Mouse (Mus musculus) frontal cortex, adult 2 months (tissue): ENCODE measurements around the gene Gm4450. TPM values are rescaled to one million over a fixed set of nuclear protein-coding genes. Genes with fewer than 3 reads are reported as not detected.
A peak's percentile ranks its signal among the peaks of the same experiment; 100 is the strongest.
"Not testable (repeated sequence)": the region's sequence is repeated elsewhere in the genome, so short reads cannot be mapped to it uniquely, and the experiment has no call there.

Experiments used
- DNase-seq, 2 experiments: peaks; one replicate each; pipeline ENCODE4 v3.0.0; 2022; ENCODE audit warnings: low spot score in 1 of 2; ENCODE audit errors: extremely low spot score in 1 of 2
- polyA plus RNA-seq: library from polyadenylated mRNA; depleted of rRNA; stranded (reverse); fragments of >200 nt; gene quantifications from 2 replicates; pipeline ENCODE4 v1.2.3, GENCODE M21; 2012; rRNA removed

Gene Gm4450
- polyA plus RNA-seq, 1 experiment, result not detected

- peak in 1 of 2 experiments; percentile 61 for DNase-seq
These were observed 37.7 kb downstream of the Gm4450 start for GRCm38 (mm10) chr3:98418991-98419785.

DNA sequence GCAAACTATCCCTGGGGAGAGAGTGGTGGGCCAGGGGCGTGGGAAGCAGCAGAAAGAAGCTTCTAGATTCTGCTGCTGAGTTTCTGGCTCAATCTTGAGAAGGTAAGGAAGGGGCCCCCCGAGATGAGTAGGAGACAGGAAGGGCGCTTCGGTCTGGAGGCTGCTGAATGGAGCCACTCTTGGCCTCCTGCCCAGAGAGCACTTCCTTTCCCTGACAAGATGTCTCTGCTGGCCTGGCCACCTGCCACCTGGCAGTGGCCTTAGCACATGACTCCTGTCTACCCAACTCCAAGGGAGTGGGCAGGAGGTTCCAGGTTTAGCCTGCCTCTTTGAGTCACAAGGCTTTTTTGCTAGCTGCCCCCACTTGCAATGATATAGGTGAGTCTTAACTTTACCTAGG is 39.6 kb downstream of the Gm4450 start:
- DNase-seq, result peak; percentile 77 to 86

DNA sequence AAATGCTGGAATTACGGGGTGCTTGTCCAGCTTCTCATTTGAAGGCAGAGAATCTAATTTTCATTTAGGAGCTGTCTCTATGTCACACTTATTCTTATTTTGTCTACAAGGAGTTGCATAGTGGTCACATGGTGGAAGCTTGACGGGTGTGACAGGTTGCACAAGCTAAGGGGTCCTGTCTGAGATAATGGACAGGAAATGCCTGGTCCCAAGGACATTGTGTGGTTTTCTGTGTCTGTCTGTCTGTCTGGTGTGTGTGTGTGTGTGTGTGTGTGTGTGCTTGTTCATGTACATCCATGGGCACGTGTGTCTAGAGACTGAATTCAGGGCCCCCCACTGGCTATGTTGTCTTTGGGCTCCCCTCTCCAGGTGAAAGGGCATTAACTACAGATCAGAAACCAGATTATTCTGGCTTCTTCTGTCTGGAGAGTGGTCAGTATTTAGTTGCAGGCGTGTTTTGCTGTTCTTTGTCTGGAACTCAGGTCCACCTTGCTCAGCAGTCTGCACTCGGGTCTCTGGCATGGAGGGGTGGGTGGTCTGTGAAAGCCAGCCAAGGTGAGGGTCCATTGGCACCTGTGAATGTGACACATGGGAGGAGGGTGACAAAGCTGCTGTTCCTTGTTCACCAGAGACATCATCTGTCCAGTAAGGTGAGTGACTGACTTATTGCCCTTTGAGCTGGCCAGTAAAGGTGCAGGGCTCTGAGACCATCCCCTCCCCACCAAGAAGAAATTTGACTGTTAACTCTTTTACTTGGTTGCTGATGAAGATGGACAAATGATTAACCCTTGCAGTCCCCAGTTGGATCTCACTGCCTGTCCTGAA is 40.3 kb downstream of the Gm4450 start:
- DNase-seq, result no peak

GRCm38 (mm10) chr3:98414296-98414695 is 42.6 kb downstream of the Gm4450 start:
- no peak for DNase-seq

GRCm38 (mm10) chr3:98413733-98414132 is 43.2 kb downstream of the Gm4450 start:
- DNase-seq, result no peak

- not testable (repeated sequence) for DNase-seq
These were observed 46.0 kb downstream of the Gm4450 start for GRCm38 (mm10) chr3:98410619-98411580.

GRCm38 (mm10) chr3:98407261-98407780 is 49.6 kb downstream of the Gm4450 start:
- not testable (repeated sequence) for DNase-seq

DNA sequence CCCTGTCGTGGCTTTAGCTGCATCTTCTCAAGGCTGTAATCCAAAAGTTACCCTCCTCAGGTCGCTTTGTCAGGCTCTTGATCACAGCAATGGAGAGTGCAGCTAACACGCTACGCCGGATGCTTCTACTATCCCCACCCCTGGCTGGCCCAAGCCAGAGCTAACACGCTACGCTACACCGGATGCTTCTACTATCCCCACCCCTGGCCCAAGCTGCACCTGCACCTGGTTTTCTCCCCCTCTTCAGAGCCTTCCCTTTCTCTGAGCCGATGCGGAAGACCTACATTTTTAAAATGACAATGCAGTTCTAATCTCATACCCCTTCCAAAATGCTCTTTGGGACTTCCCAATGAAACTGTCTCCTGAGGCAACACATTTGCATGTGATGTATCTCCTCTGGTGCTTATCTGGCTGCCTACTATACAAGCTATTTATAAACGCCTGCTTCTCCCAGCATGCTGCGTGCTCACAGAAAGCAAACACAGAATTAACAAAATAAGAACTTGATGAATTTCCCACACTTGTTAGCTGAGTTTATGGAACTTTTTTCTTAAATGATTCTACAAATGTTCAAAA is 50.3 kb downstream of the Gm4450 start:
- not testable (repeated sequence) for DNase-seq

DNA sequence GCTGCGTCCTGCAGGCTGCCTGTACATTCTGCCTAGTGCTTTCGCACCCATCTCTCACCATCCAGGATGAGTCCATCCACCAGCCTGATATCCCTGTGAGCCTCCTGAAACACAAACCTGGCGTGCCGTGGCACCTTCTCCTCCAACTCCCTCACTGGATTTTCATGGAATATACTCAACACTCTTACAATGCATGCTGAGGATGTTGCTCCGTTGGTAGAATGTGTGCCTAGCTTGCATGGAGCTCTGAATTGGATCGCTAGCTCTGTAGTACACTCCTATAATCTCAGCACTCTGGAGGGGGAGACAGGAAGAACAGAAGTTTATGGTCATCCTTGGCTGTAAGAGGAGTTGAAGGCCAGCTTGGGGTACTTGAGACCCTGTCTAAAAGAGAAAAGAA is 51.0 kb downstream of the Gm4450 start:
- DNase-seq, result not testable (repeated sequence)

DNA sequence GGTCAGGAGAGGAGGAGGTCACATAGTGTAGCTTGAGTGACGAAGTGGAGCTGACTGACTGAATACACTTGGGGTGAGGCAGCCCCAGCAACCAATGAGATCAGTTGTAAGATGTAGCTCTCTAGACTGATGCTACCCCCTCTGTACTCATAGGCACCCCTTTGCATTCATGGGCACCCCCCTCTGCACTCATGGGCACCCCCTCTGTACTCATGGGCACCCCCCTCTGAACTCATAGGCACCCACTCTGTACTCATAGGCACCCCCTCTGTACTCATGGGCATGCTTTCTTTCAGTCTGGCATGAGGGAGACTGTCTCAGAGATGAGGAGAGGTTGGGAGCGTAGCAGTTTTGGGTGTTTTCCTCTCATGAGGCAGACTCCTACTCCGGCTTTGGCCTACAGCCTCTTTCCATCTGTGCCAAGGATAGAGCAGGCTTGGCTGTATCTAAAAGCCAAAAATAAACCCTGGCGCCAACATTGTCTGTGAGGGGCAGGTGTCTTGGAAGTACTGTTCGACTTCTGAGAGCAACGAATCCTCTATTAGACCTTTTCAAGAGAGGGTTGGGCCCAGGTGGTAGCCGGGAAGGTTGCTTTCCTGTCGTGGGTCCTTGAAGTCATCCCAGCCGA is 52.5 kb downstream of the Gm4450 start:
- not testable (repeated sequence) for DNase-seq

Other genes starting within 250 kb of the Gm4450 start
- 0.13 TPM in 1 of 2 replicates, not detected in the other for gene Reg4, start 235.0 kb downstream of the Gm4450 start, polyA plus RNA-seq
- gene Hmgcs2, start 176.7 kb downstream of the Gm4450 start, polyA plus RNA-seq, result 14.1 and 14.9 TPM in 2 replicates
- 119 and 136 TPM in 2 replicates for gene Phgdh, start 117.1 kb downstream of the Gm4450 start, polyA plus RNA-seq
- gene Zfp697, start 74.7 kb downstream of the Gm4450 start, polyA plus RNA-seq, result 17.0 TPM in 2 replicates
- not detected in 2 replicates for gene Hsd3b4, start 53.4 kb upstream of the Gm4450 start, polyA plus RNA-seq
- gene Gm10681, start 131.7 kb upstream of the Gm4450 start, polyA plus RNA-seq, result not detected in 2 replicates
- gene Hsd3b5, start 173.1 kb upstream of the Gm4450 start, polyA plus RNA-seq, result not detected in 2 replicates